20 mouse cellular contexts compared by ENCODE assay signal in genomic region chr10:83015919-83016318, GRCm38 (mm10).
"Had no signal": no experiment of that assay in that cellular context is flagged by ENCODE, and none has a peak within 500 bp of the region (broad histone marks: within the 10 kb centered on the region; RNA-seq: fewer than 3 reads in every experiment).

No protein-coding gene starts in this region.

- H3K9me3 ChIP-seq: lung, embryonic 15.5 days; midbrain, embryonic 13.5 days; midbrain, embryonic 15.5 days; neural tube, embryonic 13.5 days; neural tube, embryonic 15.5 days had no signal

- H3K4me3 ChIP-seq: lung, embryonic 15.5 days; midbrain, embryonic 13.5 days; midbrain, embryonic 15.5 days; neural tube, embryonic 13.5 days; neural tube, embryonic 15.5 days had no signal

- H3K36me3 ChIP-seq: lung, embryonic 15.5 days; midbrain, embryonic 13.5 days; midbrain, embryonic 15.5 days; neural tube, embryonic 13.5 days; neural tube, embryonic 15.5 days had no signal

- DNase-seq: lung, adult 2 months; lung, postnatal 14 days; lung, postnatal 36 days; retina, postnatal 1 day; right cerebral cortex, adult 18-20 months; right cerebral cortex, postnatal 25 days; right cerebral cortex, postnatal 4 days; spleen, adult 18-20 months; thymus, adult 18-20 months; thymus, postnatal 14 days; thymus, postnatal 36 days had no signal

- H3K27ac ChIP-seq: lung, embryonic 15.5 days; macrophage; midbrain, embryonic 13.5 days; midbrain, embryonic 15.5 days; neural tube, embryonic 13.5 days; neural tube, embryonic 15.5 days had no signal

- H3K9ac ChIP-seq: lung, embryonic 15.5 days; midbrain, embryonic 13.5 days; midbrain, embryonic 15.5 days; neural tube, embryonic 13.5 days; neural tube, embryonic 15.5 days had no signal

- H3K4me1 ChIP-seq: lung, embryonic 15.5 days had no signal

- H3K4me2 ChIP-seq: lung, embryonic 15.5 days; midbrain, embryonic 11.5 days; midbrain, embryonic 13.5 days; midbrain, embryonic 15.5 days; neural tube, embryonic 13.5 days; neural tube, embryonic 15.5 days had no signal

- H3K27me3 ChIP-seq: lung, embryonic 15.5 days; megakaryocyte, embryonic 14.5 days; midbrain, embryonic 13.5 days; midbrain, embryonic 15.5 days; neural tube, embryonic 13.5 days; neural tube, embryonic 15.5 days had no signal

- ATAC-seq: lung, postnatal 0 days; midbrain, embryonic 13.5 days; midbrain, embryonic 15.5 days had no signal
